Mouse (Mus musculus) spleen, postnatal 10 days (tissue): ENCODE results near the gene Man2a1.

Experiments used
- DNase-seq, 2 experiments: peaks; one replicate each; pipeline ENCODE4 v3.0.0; 2021 to 2022; ENCODE audit warnings: low spot score in 2 of 2

Man2a1 gene

DNA sequence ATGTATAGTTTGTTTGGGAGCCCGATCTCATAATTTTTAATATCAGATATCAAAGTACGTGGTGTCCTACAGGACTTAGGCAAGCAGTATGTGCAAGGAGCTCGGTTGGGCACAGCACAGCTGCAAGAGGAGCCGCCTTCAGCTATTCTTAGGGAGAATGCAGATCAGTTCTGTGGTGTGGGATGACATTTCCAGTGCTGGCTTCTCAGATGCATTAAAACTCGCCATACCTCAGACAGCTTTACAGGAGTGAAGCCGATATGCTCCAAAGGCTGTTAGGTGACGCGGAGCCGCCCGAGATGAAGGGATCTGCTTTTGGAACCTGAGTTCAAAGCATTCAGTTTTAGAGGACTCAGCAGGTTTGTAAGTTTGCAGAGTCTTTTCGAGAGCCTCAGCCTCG, 30.0 kb downstream of the Man2a1 start:
- no peak for DNase-seq

DNA sequence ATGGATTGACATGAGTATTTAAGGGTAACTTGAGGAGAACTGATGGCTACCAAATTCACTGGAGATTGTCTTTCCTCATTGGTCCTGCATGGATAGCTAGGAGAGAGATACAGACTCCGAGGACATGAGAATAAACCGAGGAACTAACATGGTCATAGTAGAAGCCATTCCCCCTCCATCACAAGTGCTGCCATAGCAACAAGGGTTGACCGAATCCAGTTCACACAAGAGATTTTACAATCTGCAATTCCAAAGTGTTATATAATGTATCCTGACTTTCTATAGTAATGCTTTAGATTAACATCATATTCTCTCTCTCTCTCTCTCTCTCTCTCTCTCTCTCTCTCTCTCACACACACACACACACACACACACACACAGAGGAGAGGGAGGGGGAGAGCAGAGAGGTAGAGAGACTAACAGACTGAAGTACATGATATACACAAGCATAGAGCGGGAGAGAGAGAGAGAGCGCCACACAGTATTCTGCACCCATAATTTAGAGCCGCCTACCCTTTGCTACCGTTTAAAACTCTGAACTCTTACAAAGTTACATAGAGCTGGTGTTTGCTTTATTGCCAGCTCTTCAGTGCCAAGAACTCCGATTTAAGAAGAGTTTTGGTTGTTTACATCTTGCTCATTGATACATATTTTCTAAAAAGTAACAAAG, 37.5 kb downstream of the Man2a1 start:
- DNase-seq = no peak

- DNase-seq = no peak
Observed at GRCm38 (mm10) chr17:64641376-64641775, 40.8 kb downstream of the Man2a1 start.

DNA sequence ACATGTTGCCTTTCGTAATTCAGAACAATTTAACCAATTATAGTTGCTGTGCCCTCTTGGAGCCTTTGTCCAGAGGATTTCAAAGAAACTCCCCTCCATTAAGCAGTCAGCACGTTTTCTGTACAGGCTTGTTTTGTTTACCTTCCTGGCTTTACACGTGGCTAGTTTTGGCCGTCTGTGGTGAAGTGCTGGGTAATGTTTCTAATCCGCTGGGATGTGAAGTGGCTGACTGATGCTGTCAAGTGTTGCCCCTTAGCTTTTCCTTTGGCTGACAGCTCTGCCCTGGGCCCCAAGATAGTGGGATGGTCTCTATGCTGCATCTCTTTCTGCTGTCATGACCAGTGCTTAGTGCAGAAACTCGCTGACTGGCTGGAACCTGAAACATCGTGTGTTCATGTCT, 43.1 kb downstream of the Man2a1 start:
- no peak for DNase-seq

GRCm38 (mm10) chr17:64644888-64645605, 44.5 kb downstream of the Man2a1 start:
- no peak for DNase-seq

DNA sequence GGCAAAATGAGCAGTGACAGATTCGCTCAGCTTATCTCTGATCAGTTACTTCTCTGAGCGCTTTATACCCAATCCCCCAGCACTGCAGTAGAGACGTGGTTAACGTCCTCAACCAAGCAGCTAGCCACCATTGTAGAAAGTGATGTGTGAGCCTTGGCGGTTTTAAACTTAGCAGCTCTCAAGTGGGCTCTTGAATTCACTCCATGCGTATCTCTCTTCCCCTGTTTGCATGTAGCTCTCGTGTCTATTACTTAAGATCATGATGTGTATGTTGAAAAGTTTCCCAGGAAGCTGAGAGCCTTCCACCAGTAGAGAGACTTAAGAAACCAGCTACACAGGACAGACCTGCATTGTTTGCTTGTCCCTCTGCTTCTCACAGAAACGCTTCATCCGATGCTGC, 46.9 kb downstream of the Man2a1 start:
- DNase-seq = no peak

- DNase-seq = no peak
Observed at GRCm38 (mm10) chr17:64650702-64651101, 50.2 kb downstream of the Man2a1 start.

- DNase-seq = no peak
Observed at GRCm38 (mm10) chr17:64653621-64654020, 53.1 kb downstream of the Man2a1 start.

- no peak for DNase-seq
Observed at GRCm38 (mm10) chr17:64659682-64660081, 59.1 kb downstream of the Man2a1 start.

GRCm38 (mm10) chr17:64666518-64666917, 66.0 kb downstream of the Man2a1 start:
- DNase-seq = no peak

DNA sequence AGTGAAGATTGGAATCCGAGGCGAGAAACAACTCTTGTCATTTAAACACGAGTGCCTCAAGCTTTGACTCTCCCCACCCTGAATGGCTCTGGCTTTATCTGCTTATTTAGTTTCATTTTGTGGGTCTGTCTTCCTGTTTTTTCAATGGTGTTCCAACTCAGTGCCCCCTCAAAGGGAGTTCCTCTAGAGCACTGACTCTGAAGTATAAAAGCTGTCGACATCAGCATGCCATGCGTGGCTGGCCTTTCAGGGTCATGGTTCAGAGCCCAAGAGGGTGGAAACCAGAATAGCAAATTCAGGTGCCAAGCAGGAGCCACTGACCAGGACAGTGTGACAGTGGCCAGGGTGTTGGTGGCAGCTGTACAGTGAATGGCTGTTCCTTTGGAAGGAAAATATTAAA, 68.0 kb downstream of the Man2a1 start:
- peak; percentile 12 to 56 for DNase-seq

GRCm38 (mm10) chr17:64674401-64674800, 73.9 kb downstream of the Man2a1 start:
- DNase-seq = no peak

GRCm38 (mm10) chr17:64674980-64675379, 74.4 kb downstream of the Man2a1 start:
- DNase-seq = no peak

- no peak for DNase-seq
Observed at GRCm38 (mm10) chr17:64676735-64677469, 76.4 kb downstream of the Man2a1 start.

- DNase-seq = no peak
Observed at GRCm38 (mm10) chr17:64681461-64681860, 80.9 kb downstream of the Man2a1 start.

GRCm38 (mm10) chr17:64681927-64682326, 81.4 kb downstream of the Man2a1 start:
- DNase-seq = no peak

- DNase-seq = no peak
Observed at GRCm38 (mm10) chr17:64684088-64684487, 83.6 kb downstream of the Man2a1 start.

GRCm38 (mm10) chr17:64685216-64685903, 84.8 kb downstream of the Man2a1 start:
- DNase-seq = no peak

- no peak for DNase-seq
Observed at GRCm38 (mm10) chr17:64689614-64690013, 89.1 kb downstream of the Man2a1 start.

DNA sequence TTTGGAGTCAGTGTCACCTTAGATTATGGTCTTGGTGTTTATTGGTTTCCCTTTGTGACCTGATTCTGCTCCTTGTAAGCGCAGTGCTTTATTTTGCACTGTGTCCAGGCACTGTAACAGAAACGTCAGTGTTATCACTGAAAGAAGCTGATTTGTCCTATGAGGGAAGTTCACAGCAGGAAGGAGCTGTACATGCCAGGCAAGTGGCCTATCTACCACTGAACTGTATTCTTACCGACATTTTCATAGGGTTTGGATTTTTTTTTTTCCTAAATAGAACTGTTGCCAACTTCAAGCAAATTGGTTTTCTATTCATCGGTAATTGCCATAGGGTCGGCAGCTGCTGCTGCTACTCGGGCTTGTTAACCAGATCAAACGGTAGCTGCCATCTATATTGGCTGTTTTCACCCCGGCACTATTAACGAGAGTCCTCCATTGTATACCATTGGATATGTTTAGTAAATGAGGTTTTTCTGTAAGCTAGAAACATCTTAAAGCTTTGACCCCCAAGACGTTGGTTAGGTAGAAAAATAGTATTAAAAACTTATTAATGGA, 96.8 kb downstream of the Man2a1 start:
- DNase-seq = no peak

- DNase-seq = no peak
Observed at GRCm38 (mm10) chr17:64698516-64698915, 98.0 kb downstream of the Man2a1 start.
